Mouse (Mus musculus) embryonic facial prominence, embryonic 11.5 days (tissue): Measurements from ENCODE around the gene Gm5039. TPM values are rescaled to one million over a fixed set of nuclear protein-coding genes. Genes with fewer than 3 reads are reported as not detected.
"Not testable (repeated sequence)": the region's sequence is repeated elsewhere in the genome, so short reads cannot be mapped to it uniquely, and the experiment has no call there.

Experiments
- ATAC-seq: fragments of 200-750 bp; cut with Nextera tagmentation; replicated peaks from 2 replicates; pipeline ENCODE4 v1.8.0; 2017; ENCODE audit warnings: low read depth; ENCODE audit not compliant: insufficient number of reproducible peaks, low FRiP score, low TSS enrichment
- DNase-seq: peaks from one replicate; pipeline ENCODE4 v3.0.0-alpha.2; 2015; ENCODE audit warnings: low spot score
- H3K27ac ChIP-seq: fragments of 300-500 bp; sonication (generic); replicated peaks from 2 replicates; pipeline ENCODE4 v1.5.1; 2014; ENCODE audit warnings: mild to moderate bottlenecking, low read depth, low read length, control low read depth
- H3K27me3 ChIP-seq: fragments of 300-500 bp; sonication (generic); 2 replicates; pipeline ENCODE4 v1.6.1; 2014; ENCODE audit warnings: mild to moderate bottlenecking, low read length, moderate library complexity, mixed read lengths; ENCODE audit not compliant: control insufficient read depth, insufficient read depth
- H3K36me3 ChIP-seq: fragments of 300-500 bp; sonication (generic); replicated peaks from 2 replicates; pipeline ENCODE4 v1.6.1; 2014; ENCODE audit warnings: low read depth, mild to moderate bottlenecking, low read length, moderate library complexity, mixed read lengths; ENCODE audit not compliant: control insufficient read depth, insufficient read depth
- H3K4me1 ChIP-seq: fragments of 300-500 bp; sonication (generic); 2 replicates; pipeline ENCODE4 v1.6.1; 2014; ENCODE audit warnings: low read length, mixed read lengths; ENCODE audit not compliant: control insufficient read depth, insufficient read depth
- H3K4me2 ChIP-seq: fragments of 300-500 bp; sonication (generic); 2 replicates; pipeline ENCODE4 v1.6.1; 2014; ENCODE audit warnings: low read depth, mild to moderate bottlenecking, control low read depth, low read length, moderate library complexity
- H3K4me3 ChIP-seq: fragments of 300-500 bp; sonication (generic); 2 replicates; pipeline ENCODE4 v1.5.1; 2014; ENCODE audit warnings: low read depth, low read length, control low read depth
- H3K9ac ChIP-seq: fragments of 300-500 bp; sonication (generic); replicated peaks from 2 replicates; pipeline ENCODE4 v1.6.1; 2014; ENCODE audit warnings: mild to moderate bottlenecking, control low read depth, low read length
- H3K9me3 ChIP-seq: fragments of 300-500 bp; sonication (generic); replicated peaks from 2 replicates; pipeline ENCODE4 v1.6.1; 2016; ENCODE audit warnings: mild to moderate bottlenecking, low read length, inconsistent platforms, mixed read lengths; ENCODE audit not compliant: control insufficient read depth
- WGBS: fragments of 180-500 bp; shearing (Covaris S2); extraction: QIAGEN DNeasy Blood & Tissue Kit; methylation state at CpG from one replicate; pipeline ENCODE4 v1.1.7; 2014; 5-methylcytosine and 5-hydroxymethylcytosine counted together
- polyA plus RNA-seq: library from polyadenylated mRNA; unstranded; fragments of >200 nt; fragmentation: Nextera tagmentation; extraction: Ambion mirVana; gene quantifications from 2 replicates; pipeline ENCODE4 v1.2.1, GENCODE M21; 2014

Gene Gm5039
- not detected in 2 replicates for polyA plus RNA-seq

- not testable (repeated sequence) for H3K36me3 ChIP-seq, DNase-seq, H3K4me3 ChIP-seq, ATAC-seq, H3K27me3 ChIP-seq, H3K27ac ChIP-seq, H3K4me1 ChIP-seq, H3K9ac ChIP-seq, H3K4me2 ChIP-seq, H3K9me3 ChIP-seq
- WGBS: 74% methylated on average over 2 of the region's 2 CpGs
Measured at GRCm38 (mm10) chr12:88323926-88324325, at the start of gene Gm5039. Gene Gm5039, minus strand, starts transcription at chr12:88324026.

- no peaks in the 10 kb centered on the region for H3K4me1 ChIP-seq
- 78% methylated on average over 5 of the region's 5 CpGs for WGBS
- ATAC-seq (no peak), DNase-seq (no peak)
- no peak overlapping the region for H3K9ac ChIP-seq
- no peak overlapping the region for H3K4me3 ChIP-seq
- H3K4me2 ChIP-seq: no peak overlapping the region
- H3K27me3 ChIP-seq: no peaks in the 10 kb centered on the region
- H3K9me3 ChIP-seq: no peaks in the 10 kb centered on the region
- H3K36me3 ChIP-seq: no peaks in the 10 kb centered on the region
- H3K27ac ChIP-seq: no peak overlapping the region
Measured at GRCm38 (mm10) chr12:88372018-88372417, 48.2 kb upstream of the Gm5039 start.

GRCm38 (mm10) chr12:88370321-88370720 is 46.5 kb upstream of the Gm5039 start:
- not testable (repeated sequence) for H3K9ac ChIP-seq, H3K4me2 ChIP-seq, H3K4me1 ChIP-seq, ATAC-seq, H3K27me3 ChIP-seq, H3K4me3 ChIP-seq, H3K9me3 ChIP-seq, H3K27ac ChIP-seq, H3K36me3 ChIP-seq, DNase-seq
- WGBS: 25% methylated on average over 1 of the region's 1 CpGs

- not testable (repeated sequence) for H3K9me3 ChIP-seq, H3K27me3 ChIP-seq, H3K4me3 ChIP-seq, H3K36me3 ChIP-seq, H3K4me2 ChIP-seq, ATAC-seq, DNase-seq, H3K27ac ChIP-seq, H3K4me1 ChIP-seq, H3K9ac ChIP-seq
- WGBS: 78% methylated on average over 4 of the region's 4 CpGs
Measured at GRCm38 (mm10) chr12:88369690-88370089, 45.9 kb upstream of the Gm5039 start.

- Histone ChIP-seq H3K4me3 (no peak overlapping the region), H3K27me3 (no peaks in the 10 kb centered on the region), H3K27ac (no peak overlapping the region), H3K9me3 (no peaks in the 10 kb centered on the region), H3K9ac (no peak overlapping the region), H3K4me1 (no peaks in the 10 kb centered on the region), H3K4me2 (no peak overlapping the region), H3K36me3 (no peaks in the 10 kb centered on the region)
- 86% methylated on average over 4 of the region's 4 CpGs for WGBS
- no peak for DNase-seq
- ATAC-seq: no peak
Measured at GRCm38 (mm10) chr12:88368618-88369017, 44.8 kb upstream of the Gm5039 start.

GRCm38 (mm10) chr12:88367673-88368072 is 43.8 kb upstream of the Gm5039 start:
- H3K27me3 ChIP-seq: no peaks in the 10 kb centered on the region
- no peaks in the 10 kb centered on the region for H3K36me3 ChIP-seq
- no peak for DNase-seq
- H3K9ac ChIP-seq: no peak overlapping the region
- no peak for ATAC-seq
- WGBS: 87% methylated on average over 4 of the region's 4 CpGs
- no peaks in the 10 kb centered on the region for H3K9me3 ChIP-seq
- no peak overlapping the region for H3K4me2 ChIP-seq
- no peaks in the 10 kb centered on the region for H3K4me1 ChIP-seq
- H3K4me3 ChIP-seq: no peak overlapping the region
- no peak overlapping the region for H3K27ac ChIP-seq

- DNase-seq: no peak
- peak overlapping the region; percentile 72 for H3K4me3 ChIP-seq
- no peaks in the 10 kb centered on the region for H3K9me3 ChIP-seq
- peak; percentile 5; the same call in 1 of the 2 replicates for ATAC-seq
- no peaks in the 10 kb centered on the region for H3K36me3 ChIP-seq
- H3K9ac ChIP-seq: peak overlapping the region; percentile 73
- WGBS: 52% methylated on average over 9 of the region's 9 CpGs
- H3K27ac ChIP-seq: no peak overlapping the region
- H3K4me1 ChIP-seq: no peaks in the 10 kb centered on the region
- H3K27me3 ChIP-seq: no peaks in the 10 kb centered on the region
- peak overlapping the region; percentile 72 for H3K4me2 ChIP-seq
Measured at GRCm38 (mm10) chr12:88361120-88361445, 37.3 kb upstream of the Gm5039 start.

GRCm38 (mm10) chr12:88360441-88361119 is 36.8 kb upstream of the Gm5039 start, which contains the start of gene Adck1:
Gene Adck1, plus strand, starts transcription at chr12:88360554.
- peak; percentile 96 for DNase-seq
- peak within 1 kb of the TSS; percentile 72 for H3K4me2 ChIP-seq
- H3K9ac ChIP-seq: peak within 1 kb of the TSS; percentile 73
- H3K27ac ChIP-seq: 0 out of 2 replicates have a peak within 1 kb of the TSS, but pooled peaks have one; percentile 20
- H3K27me3 ChIP-seq: no peaks in the 10 kb centered on the region
- ATAC-seq: peak; percentile 96
- H3K36me3 ChIP-seq: no peaks in the 10 kb centered on the region
- H3K9me3 ChIP-seq: no peaks in the 10 kb centered on the region
- no peaks in the 10 kb centered on the region for H3K4me1 ChIP-seq
- H3K4me3 ChIP-seq: peak within 1 kb of the TSS; percentile 72
- 1% methylated on average over 38 of the region's 38 CpGs for WGBS
